Mouse (Mus musculus) heart, embryonic 16.5 days (tissue): ENCODE data around the gene Ppfibp1. TPM values are rescaled to one million over a fixed set of nuclear protein-coding genes. Genes with fewer than 3 reads are reported as not detected.

Experiments used
- ATAC-seq: fragments of 200-750 bp; cut with Nextera tagmentation; replicated peaks from 2 replicates; pipeline ENCODE4 v1.8.0; 2017; ENCODE audit warnings: moderate number of reproducible peaks; ENCODE audit not compliant: insufficient read depth, low FRiP score; ENCODE audit errors: extremely low read depth
- H3K27ac ChIP-seq: fragments of 300-500 bp; sonication (generic); 2 replicates; pipeline ENCODE4 v1.5.1; 2014; ENCODE audit warnings: mild to moderate bottlenecking, low read length, control low read depth, moderate library complexity
- H3K27me3 ChIP-seq: fragments of 300-500 bp; sonication (generic); 2 replicates; pipeline ENCODE4 v1.6.1; 2014; ENCODE audit warnings: low read length, mixed read lengths; ENCODE audit not compliant: control insufficient read depth, insufficient read depth
- H3K36me3 ChIP-seq: fragments of 300-500 bp; sonication (generic); 2 replicates; pipeline ENCODE4 v1.6.1; 2014; ENCODE audit not compliant: control insufficient read depth, insufficient read depth
- H3K4me1 ChIP-seq: fragments of 300-500 bp; sonication (generic); 2 replicates; pipeline ENCODE4 v1.6.1; 2014; ENCODE audit warnings: low read length, mixed read lengths; ENCODE audit not compliant: control insufficient read depth, insufficient read depth
- H3K4me2 ChIP-seq: fragments of 300-500 bp; sonication (generic); 2 replicates; pipeline ENCODE4 v1.6.1; 2014; ENCODE audit warnings: low read depth, mild to moderate bottlenecking, control low read depth, low read length
- H3K4me3 ChIP-seq: fragments of 300-500 bp; sonication (generic); 2 replicates; pipeline ENCODE4 v1.5.1; 2014; ENCODE audit warnings: mild to moderate bottlenecking, control low read depth, low read length
- H3K9ac ChIP-seq: fragments of 300-500 bp; sonication (generic); 2 replicates; pipeline ENCODE4 v1.6.1; 2014; ENCODE audit warnings: low read length, control low read depth
- H3K9me3 ChIP-seq: fragments of 300-500 bp; sonication (generic); replicated peaks from 2 replicates; pipeline ENCODE4 v1.6.1; 2016; ENCODE audit warnings: low read length; ENCODE audit not compliant: control insufficient read depth
- WGBS: fragments of 180-500 bp; shearing (Covaris S2); extraction: QIAGEN DNeasy Blood & Tissue Kit; methylation state at CpG from one replicate; pipeline ENCODE4 v1.1.7; 2014; 5-methylcytosine and 5-hydroxymethylcytosine counted together
- polyA plus RNA-seq: library from polyadenylated mRNA; unstranded; fragments of >200 nt; fragmentation: Nextera tagmentation; extraction: Ambion mirVana; gene quantifications from 2 replicates; pipeline ENCODE4 v1.2.1, GENCODE M21; 2015

Ppfibp1 gene
- polyA plus RNA-seq, 1 experiment from 2014 or later = 49.8 TPM

GRCm38 (mm10) chr6:146965139-146965772 lies 77.0 kb downstream of the Ppfibp1 start:
- WGBS = 91% methylated on average over 13 of the region's 13 CpGs
- H3K4me2 ChIP-seq = no peak overlapping the region
- H3K27me3 ChIP-seq = no peaks in the 10 kb centered on the region

GRCm38 (mm10) chr6:146966446-146967019 lies 78.2 kb downstream of the Ppfibp1 start:
- no peaks in the 10 kb centered on the region for H3K36me3 ChIP-seq
- ATAC-seq = 0 out of 2 replicates have a peak, but pooled peaks have one; percentile 9
- 55% methylated on average over 12 of the region's 12 CpGs for WGBS
- H3K9ac ChIP-seq = no peak overlapping the region
- no peak overlapping the region for H3K27ac ChIP-seq
- no peak overlapping the region for H3K4me2 ChIP-seq
- no peak overlapping the region for H3K4me3 ChIP-seq
- H3K4me1 ChIP-seq = peaks cover 9% of the 10 kb centered on the region
- no peaks in the 10 kb centered on the region for H3K9me3 ChIP-seq
- H3K27me3 ChIP-seq = no peaks in the 10 kb centered on the region

More at GRCm38 (mm10) chr6:146965139-146965772, 77.0 kb downstream of the Ppfibp1 start:
- no peak overlapping the region for H3K4me3 ChIP-seq
- ATAC-seq = no peak
- no peaks in the 10 kb centered on the region for H3K9me3 ChIP-seq
- H3K27ac ChIP-seq = no peak overlapping the region
- H3K4me1 ChIP-seq = peaks cover 16% of the 10 kb centered on the region
- H3K36me3 ChIP-seq = no peaks in the 10 kb centered on the region
- no peak overlapping the region for H3K9ac ChIP-seq

GRCm38 (mm10) chr6:146967836-146968235 lies 79.5 kb downstream of the Ppfibp1 start:
- no peaks in the 10 kb centered on the region for H3K36me3 ChIP-seq
- no peak overlapping the region for H3K9ac ChIP-seq
- H3K27ac ChIP-seq = no peak overlapping the region
- WGBS = 74% methylated on average over 6 of the region's 6 CpGs
- no peak for ATAC-seq
- H3K27me3 ChIP-seq = no peaks in the 10 kb centered on the region
- H3K4me1 ChIP-seq = peaks cover 4% of the 10 kb centered on the region
- no peaks in the 10 kb centered on the region for H3K9me3 ChIP-seq
- H3K4me3 ChIP-seq = no peak overlapping the region
- no peak overlapping the region for H3K4me2 ChIP-seq

GRCm38 (mm10) chr6:146970811-146971210 lies 82.5 kb downstream of the Ppfibp1 start:
- peaks cover 8% of the 10 kb centered on the region for H3K4me1 ChIP-seq
- H3K4me2 ChIP-seq = no peak overlapping the region
- H3K27ac ChIP-seq = no peak overlapping the region
- H3K9ac ChIP-seq = no peak overlapping the region
- no peak overlapping the region for H3K4me3 ChIP-seq
- ATAC-seq = no peak
- 81% methylated on average over 3 of the region's 3 CpGs for WGBS
- H3K9me3 ChIP-seq = no peaks in the 10 kb centered on the region
- no peaks in the 10 kb centered on the region for H3K27me3 ChIP-seq
- no peaks in the 10 kb centered on the region for H3K36me3 ChIP-seq

- peaks cover 13% of the 10 kb centered on the region for H3K4me1 ChIP-seq
- H3K9me3 ChIP-seq = no peaks in the 10 kb centered on the region
- no peak for ATAC-seq
- no peak overlapping the region for H3K4me3 ChIP-seq
- no peaks in the 10 kb centered on the region for H3K27me3 ChIP-seq
- H3K9ac ChIP-seq = no peak overlapping the region
- no peaks in the 10 kb centered on the region for H3K36me3 ChIP-seq
- H3K4me2 ChIP-seq = no peak overlapping the region
- no peak overlapping the region for H3K27ac ChIP-seq
- 62% methylated on average over 3 of the region's 3 CpGs for WGBS
Observed at GRCm38 (mm10) chr6:146971366-146971765, 83.1 kb downstream of the Ppfibp1 start.

- 66% methylated on average over 6 of the region's 6 CpGs for WGBS
Observed at GRCm38 (mm10) chr6:146972009-146972408, 83.7 kb downstream of the Ppfibp1 start.

GRCm38 (mm10) chr6:146972740-146973139 lies 84.5 kb downstream of the Ppfibp1 start:
- H3K4me2 ChIP-seq = no peak overlapping the region
- no peaks in the 10 kb centered on the region for H3K9me3 ChIP-seq
- H3K27me3 ChIP-seq = no peaks in the 10 kb centered on the region
- no peak for ATAC-seq
- H3K4me3 ChIP-seq = no peak overlapping the region
- no peak overlapping the region for H3K27ac ChIP-seq
- H3K9ac ChIP-seq = no peak overlapping the region
- 43% methylated on average over 1 of the region's 1 CpGs for WGBS
- H3K4me1 ChIP-seq = peaks cover 17% of the 10 kb centered on the region
- no peaks in the 10 kb centered on the region for H3K36me3 ChIP-seq

More at GRCm38 (mm10) chr6:146972009-146972408, 83.7 kb downstream of the Ppfibp1 start:
- no peak for ATAC-seq
- H3K4me2 ChIP-seq = no peak overlapping the region
- H3K27ac ChIP-seq = no peak overlapping the region
- H3K4me3 ChIP-seq = no peak overlapping the region
- no peaks in the 10 kb centered on the region for H3K9me3 ChIP-seq
- H3K27me3 ChIP-seq = no peaks in the 10 kb centered on the region
- H3K9ac ChIP-seq = no peak overlapping the region
- H3K4me1 ChIP-seq = peaks cover 17% of the 10 kb centered on the region
- H3K36me3 ChIP-seq = no peaks in the 10 kb centered on the region

- no peak overlapping the region for H3K9ac ChIP-seq
- WGBS = 64% methylated on average over 2 of the region's 2 CpGs
- no peaks in the 10 kb centered on the region for H3K9me3 ChIP-seq
- H3K4me3 ChIP-seq = no peak overlapping the region
- H3K4me1 ChIP-seq = peaks cover 17% of the 10 kb centered on the region
- no peak overlapping the region for H3K27ac ChIP-seq
- H3K4me2 ChIP-seq = no peak overlapping the region
- no peak for ATAC-seq
- H3K36me3 ChIP-seq = 0 out of 2 replicates have a peak, but pooled peaks cover 2% of the 10 kb centered on the region
- no peaks in the 10 kb centered on the region for H3K27me3 ChIP-seq
Observed at GRCm38 (mm10) chr6:146973406-146973805, 85.1 kb downstream of the Ppfibp1 start.

- H3K4me1 ChIP-seq = peaks cover 21% of the 10 kb centered on the region
- no peaks in the 10 kb centered on the region for H3K9me3 ChIP-seq
- no peak overlapping the region for H3K4me2 ChIP-seq
- H3K9ac ChIP-seq = no peak overlapping the region
- H3K27ac ChIP-seq = no peak overlapping the region
- H3K4me3 ChIP-seq = no peak overlapping the region
- H3K36me3 ChIP-seq = 0 out of 2 replicates have a peak, but pooled peaks cover 2% of the 10 kb centered on the region
- H3K27me3 ChIP-seq = no peaks in the 10 kb centered on the region
- no peak for ATAC-seq
Observed at GRCm38 (mm10) chr6:146973830-146974229, 85.5 kb downstream of the Ppfibp1 start.
